Mouse (Mus musculus): Measurements from ENCODE around the gene Efna4. TPM values are rescaled to one million over a fixed set of nuclear protein-coding genes. Genes with fewer than 3 reads are reported as not detected.

Gene Efna4
- polyA plus RNA-seq, 2 experiments from 2014 or later = 0.28 to 0.50 TPM

GRCm38 (mm10) chr3:89304440-89304839 is 33.4 kb downstream of the Efna4 start:
- ATAC-seq = no peak

- ATAC-seq = no peak
Observed at GRCm38 (mm10) chr3:89300514-89300913, 37.3 kb downstream of the Efna4 start.

- no peak for ATAC-seq
Observed at GRCm38 (mm10) chr3:89300071-89300470, 37.8 kb downstream of the Efna4 start.

- ATAC-seq = peak; percentile 65
Observed at GRCm38 (mm10) chr3:89299499-89299898, 38.3 kb downstream of the Efna4 start.

- no peak for ATAC-seq
Observed at GRCm38 (mm10) chr3:89298908-89299307, 38.9 kb downstream of the Efna4 start.

- no peak for ATAC-seq
Observed at GRCm38 (mm10) chr3:89296761-89297396, 40.9 kb downstream of the Efna4 start.

GRCm38 (mm10) chr3:89295685-89296230 is 42.1 kb downstream of the Efna4 start:
- ATAC-seq = no peak

- ATAC-seq = no peak
Observed at GRCm38 (mm10) chr3:89294195-89294594, 43.6 kb downstream of the Efna4 start.

- ATAC-seq = no peak
Observed at GRCm38 (mm10) chr3:89293247-89293918, 44.4 kb downstream of the Efna4 start.

- ATAC-seq = no peak
Observed at GRCm38 (mm10) chr3:89292303-89292702, 45.5 kb downstream of the Efna4 start.

- ATAC-seq = no peak
Observed at GRCm38 (mm10) chr3:89291874-89292273, 46.0 kb downstream of the Efna4 start.

GRCm38 (mm10) chr3:89288503-89288928 is 49.3 kb downstream of the Efna4 start:
- no peak for ATAC-seq

- no peak for ATAC-seq
Observed at GRCm38 (mm10) chr3:89287286-89287685, 50.5 kb downstream of the Efna4 start.

GRCm38 (mm10) chr3:89285526-89285925 is 52.3 kb downstream of the Efna4 start:
- ATAC-seq = no peak

GRCm38 (mm10) chr3:89284261-89284660 is 53.6 kb downstream of the Efna4 start:
- no peak for ATAC-seq

Other genes starting within 250 kb of the Efna4 start
- 10 to 100 TPM; 54.4 to 70.3 TPM for gene Rusc1, start 244.7 kb downstream of the Efna4 start, polyA plus RNA-seq (2017; shearing (Covaris generic))
- gene Gm43738, start 236.9 kb downstream of the Efna4 start, polyA plus RNA-seq (2017; shearing (Covaris generic)) = under 1 TPM in 1 of 2 experiments, not detected in 1; 0.23 TPM
- gene Fdps, start 236.1 kb downstream of the Efna4 start, polyA plus RNA-seq (2017; shearing (Covaris generic)) = 10 to 100 TPM; 75.1 to 83.8 TPM
- gene Pklr, start 201.9 kb downstream of the Efna4 start, polyA plus RNA-seq (2017; shearing (Covaris generic)) = not detected
- gene Hcn3, start 177.8 kb downstream of the Efna4 start, polyA plus RNA-seq (2017; shearing (Covaris generic)) = under 1 TPM; 0.50 to 0.69 TPM
- 10 to 100 TPM; 12.4 to 18.5 TPM for gene Clk2, start 173.2 kb downstream of the Efna4 start, polyA plus RNA-seq (2017; shearing (Covaris generic))
- 100 to 1,000 TPM; 160 to 182 TPM for gene Scamp3, start 160.6 kb downstream of the Efna4 start, polyA plus RNA-seq (2017; shearing (Covaris generic))
- 100 to 1,000 TPM; 158 to 168 TPM for gene Fam189b, start 154.9 kb downstream of the Efna4 start, polyA plus RNA-seq (2017; shearing (Covaris generic))
- 10 to 100 TPM; 72.1 to 75.6 TPM for gene Gba, start 135.1 kb downstream of the Efna4 start, polyA plus RNA-seq (2017; shearing (Covaris generic))
- 1 to 10 TPM in 1 of 2 experiments, under 1 TPM in 1; 0.22 to 2.4 TPM for gene Thbs3, start 122.8 kb downstream of the Efna4 start, polyA plus RNA-seq (2017; shearing (Covaris generic))
- gene Mtx1, start 110.9 kb downstream of the Efna4 start, polyA plus RNA-seq (2017; shearing (Covaris generic)) = 100 to 1,000 TPM in 1 of 2 experiments, 10 to 100 TPM in 1; 90.7 to 112 TPM
- gene Muc1, start 109.0 kb downstream of the Efna4 start, polyA plus RNA-seq (2017; shearing (Covaris generic)) = under 1 TPM; 0.88 to 0.97 TPM
- gene Krtcap2, start 92.1 kb downstream of the Efna4 start, polyA plus RNA-seq (2017; shearing (Covaris generic)) = 100 to 1,000 TPM; 275 to 319 TPM
- gene Trim46, start 91.7 kb downstream of the Efna4 start, polyA plus RNA-seq (2017; shearing (Covaris generic)) = 1 to 10 TPM; 2.1 to 3.4 TPM
- gene Dpm3, start 78.7 kb downstream of the Efna4 start, polyA plus RNA-seq (2017; shearing (Covaris generic)) = 100 to 1,000 TPM; 124 to 160 TPM
- 100 to 1,000 TPM; 195 to 254 TPM for gene Slc50a1, start 67.5 kb downstream of the Efna4 start, polyA plus RNA-seq (2017; shearing (Covaris generic))
- gene Efna1, start 56.9 kb downstream of the Efna4 start, polyA plus RNA-seq (2017; shearing (Covaris generic)) = not detected
- gene Efna3, start 15.1 kb downstream of the Efna4 start, polyA plus RNA-seq (2017; shearing (Covaris generic)) = not detected
- gene Adam15, start 12.0 kb upstream of the Efna4 start, polyA plus RNA-seq (2017; shearing (Covaris generic)) = 10 to 100 TPM in 1 of 2 experiments, 1 to 10 TPM in 1; 7.7 to 12.7 TPM
- gene Dcst2, start 23.9 kb upstream of the Efna4 start, polyA plus RNA-seq (2017; shearing (Covaris generic)) = under 1 TPM in 1 of 2 experiments, not detected in 1; 0.15 TPM
- gene Dcst1, start 27.2 kb upstream of the Efna4 start, polyA plus RNA-seq (2017; shearing (Covaris generic)) = under 1 TPM; 0.54 to 0.79 TPM
- 10 to 100 TPM; 13.2 to 16.5 TPM for gene Zbtb7b, start 56.7 kb upstream of the Efna4 start, polyA plus RNA-seq (2017; shearing (Covaris generic))
- gene Lenep, start 64.8 kb upstream of the Efna4 start, polyA plus RNA-seq (2017; shearing (Covaris generic)) = 1 to 10 TPM in 1 of 2 experiments, not detected in 1; 2.4 TPM
- gene Flad1, start 73.8 kb upstream of the Efna4 start, polyA plus RNA-seq (2017; shearing (Covaris generic)) = 10 to 100 TPM; 37.7 to 45.7 TPM
- 10 to 100 TPM; 70.8 to 92.3 TPM for gene Cks1b, start 80.4 kb upstream of the Efna4 start, polyA plus RNA-seq (2017; shearing (Covaris generic))
- gene Shc1, start 80.4 kb upstream of the Efna4 start, polyA plus RNA-seq (2017; shearing (Covaris generic)) = 10 to 100 TPM; 29.6 to 43.2 TPM
- 1 to 10 TPM; 8.6 to 9.6 TPM for gene Pygo2, start 92.2 kb upstream of the Efna4 start, polyA plus RNA-seq (2017; shearing (Covaris generic))
- 10 to 100 TPM; 35.6 to 47.3 TPM for gene Pbxip1, start 98.7 kb upstream of the Efna4 start, polyA plus RNA-seq (2017; shearing (Covaris generic))
- 10 to 100 TPM; 31.4 to 41.9 TPM for gene Pmvk, start 116.5 kb upstream of the Efna4 start, polyA plus RNA-seq (2017; shearing (Covaris generic))
- not detected for gene Kcnn3, start 182.1 kb upstream of the Efna4 start, polyA plus RNA-seq (2017; shearing (Covaris generic))

Data from activated CD4-positive, CD25-positive, alpha-beta regulatory T cell, adult 4 months (primary cell).